Mouse (Mus musculus) lung, adult 2 months (tissue): Measurements from ENCODE around the gene Cpne8.

Experiments used
- CTCF ChIP-seq: fragments of 200-500 bp; IDR thresholded peaks from 2 replicates; pipeline ENCODE4 v1.5.1; 2011; ENCODE audit warnings: mild to moderate bottlenecking, low read length, control low read depth; ENCODE audit not compliant: insufficient read depth
- POLR2A ChIP-seq: fragments of 200-500 bp; IDR thresholded peaks from 2 replicates; pipeline ENCODE4 v1.6.1; 2011; ENCODE audit warnings: low read depth, mild to moderate bottlenecking, control low read depth, low read length, borderline replicate concordance; ENCODE audit errors: extremely low read depth

- no peak for TF ChIP-seq POLR2A
- no peak for TF ChIP-seq CTCF
These were observed 83.6 kb downstream of the Cpne8 start for GRCm38 (mm10) chr15:90595592-90595991.
